Mouse (Mus musculus): ENCODE measurements at regions not wholly inside any gene's neighbourhood (a gene's known extent, or its start where the extent isn't known, plus 50 kb on each side); places are given as distances from the start of the nearest gene placed in this dataset.

DNA sequence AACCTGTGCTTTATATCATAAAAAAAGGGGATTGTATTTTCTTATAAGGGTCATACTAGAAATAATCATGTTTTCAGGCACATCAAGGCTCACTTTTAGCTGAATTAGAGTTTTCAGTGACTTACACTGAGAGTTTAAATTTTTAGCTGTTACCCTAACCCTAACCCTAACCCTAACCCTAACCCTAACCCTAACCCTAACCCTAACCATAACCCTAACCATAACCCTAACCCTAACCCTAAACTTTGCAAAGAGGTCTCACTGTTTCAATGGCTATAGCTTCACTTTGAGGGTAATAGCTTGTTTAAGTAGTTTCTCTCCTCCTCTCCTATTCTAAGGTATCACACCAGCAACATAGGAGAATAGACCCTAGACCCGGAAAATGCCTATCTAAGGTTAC lies 208.0 kb downstream of the Plk2 start:
- H3K9ac ChIP-seq (replicated peaks; ENCODE audit: low read length) = no peak overlapping the region
- H3K4me1 ChIP-seq (ENCODE audit: insufficient read depth, low read length) = 0 out of 2 replicates have a peak, but pooled peaks cover 2% of the 10 kb centered on the region
- no peaks in the 10 kb centered on the region for H3K9me3 ChIP-seq (ENCODE audit: low read length)
- H3K27me3 ChIP-seq (ENCODE audit: insufficient read depth, low read length) = no peaks in the 10 kb centered on the region
- ATAC-seq (ENCODE audit: low FRiP score, low TSS enrichment) = no peak
- H3K4me3 ChIP-seq (ENCODE audit: low read length) = no peak overlapping the region
- H3K27ac ChIP-seq (ENCODE audit: low read length) = no peak overlapping the region
- H3K4me2 ChIP-seq (replicated peaks; ENCODE audit: low read depth, low read length) = no peak overlapping the region
- H3K36me3 ChIP-seq (ENCODE audit: insufficient read depth, low read length) = no peaks in the 10 kb centered on the region
- WGBS = 94% methylated on average over 1 of the region's 1 CpGs

DNA sequence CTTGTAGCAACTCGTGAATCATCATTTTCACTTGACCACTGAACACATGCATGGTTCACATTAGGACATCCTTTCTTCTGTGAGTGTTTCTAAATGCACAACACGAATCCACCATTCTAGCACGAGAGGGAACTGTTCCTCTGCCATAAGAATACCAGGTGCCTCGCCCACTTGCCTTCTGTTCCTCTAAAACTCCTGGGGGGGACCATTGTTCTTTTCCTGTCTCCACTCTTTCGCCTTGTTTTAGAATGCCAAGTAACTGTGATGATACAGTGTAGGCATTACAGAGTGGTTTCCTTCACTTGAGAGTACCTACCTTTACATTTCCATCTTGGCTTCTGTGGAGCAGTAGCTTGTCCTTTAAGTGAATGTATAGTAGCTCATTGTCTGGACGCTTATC lies 224.2 kb downstream of the Plk2 start:
- Histone ChIP-seq H3K27me3 (ENCODE audit: insufficient read depth, low read length) (no peaks in the 10 kb centered on the region), H3K4me3 (ENCODE audit: low read length) (no peak overlapping the region), H3K4me1 (ENCODE audit: insufficient read depth, low read length) (no peaks in the 10 kb centered on the region), H3K27ac (ENCODE audit: low read length) (no peak overlapping the region), H3K36me3 (ENCODE audit: insufficient read depth, low read length) (no peaks in the 10 kb centered on the region), H3K4me2 (replicated peaks; ENCODE audit: low read depth, low read length) (no peak overlapping the region), H3K9ac (replicated peaks; ENCODE audit: low read length) (no peak overlapping the region), H3K9me3 (ENCODE audit: low read length) (no peaks in the 10 kb centered on the region)
- WGBS = 90% methylated on average over 6 of the region's 6 CpGs
- ATAC-seq (ENCODE audit: low FRiP score, low TSS enrichment) = no peak

DNA sequence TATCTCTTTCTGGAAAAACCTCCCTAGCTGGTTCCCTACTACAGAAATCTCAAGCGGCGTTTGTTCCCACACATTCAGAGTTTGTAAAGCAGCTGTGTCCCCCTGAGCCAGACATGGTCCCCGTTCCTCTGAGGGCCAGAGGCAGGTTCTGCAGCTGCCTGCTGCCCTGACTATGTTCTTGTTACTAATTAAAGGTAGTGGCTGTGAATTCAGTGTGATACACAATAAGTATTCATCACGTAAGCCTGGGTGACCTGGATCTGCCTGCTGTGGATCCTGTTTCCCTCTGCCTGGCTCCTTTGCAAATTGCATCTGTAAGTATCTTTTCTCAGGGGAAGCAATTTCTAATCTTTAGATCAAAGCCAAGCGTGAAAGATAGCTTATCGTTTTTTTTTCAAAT lies 232.3 kb downstream of the Plk2 start:
- H3K9ac ChIP-seq (replicated peaks; ENCODE audit: low read length) = no peak overlapping the region
- H3K27ac ChIP-seq (ENCODE audit: low read length) = no peak overlapping the region
- no peak overlapping the region for H3K4me3 ChIP-seq (ENCODE audit: low read length)
- H3K27me3 ChIP-seq (ENCODE audit: insufficient read depth, low read length) = no peaks in the 10 kb centered on the region
- 0 out of 2 replicates have a peak, but pooled peaks cover 3% of the 10 kb centered on the region for H3K4me1 ChIP-seq (ENCODE audit: insufficient read depth, low read length)
- WGBS = 72% methylated on average over 6 of the region's 6 CpGs
- ATAC-seq (ENCODE audit: low FRiP score, low TSS enrichment) = no peak
- H3K9me3 ChIP-seq (ENCODE audit: low read length) = no peaks in the 10 kb centered on the region
- H3K4me2 ChIP-seq (replicated peaks; ENCODE audit: low read depth, low read length) = no peak overlapping the region
- no peaks in the 10 kb centered on the region for H3K36me3 ChIP-seq (ENCODE audit: insufficient read depth, low read length)

DNA sequence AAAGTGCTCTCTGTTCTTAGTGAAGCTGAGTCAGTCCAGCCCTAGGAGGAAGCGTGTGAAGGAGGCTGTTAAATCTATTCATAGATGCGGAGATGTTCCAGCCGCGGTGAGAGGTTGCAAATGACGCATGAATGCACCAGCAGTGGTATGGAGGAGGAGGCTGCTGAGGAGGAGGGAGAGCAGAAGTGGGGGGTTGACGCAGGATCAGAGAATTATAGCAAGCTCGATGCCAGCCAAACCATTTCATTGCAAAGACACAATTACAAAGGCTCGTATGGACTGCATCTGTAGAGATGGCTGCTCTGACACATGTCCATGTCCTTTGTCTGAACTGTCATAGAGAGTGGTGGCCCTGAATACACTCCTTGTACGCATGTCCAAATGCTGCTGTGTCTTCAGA lies 232.9 kb downstream of the Plk2 start:
- Histone ChIP-seq H3K9me3 (ENCODE audit: low read length) (no peaks in the 10 kb centered on the region), H3K4me2 (replicated peaks; ENCODE audit: low read depth, low read length) (no peak overlapping the region), H3K4me1 (ENCODE audit: insufficient read depth, low read length) (0 out of 2 replicates have a peak, but pooled peaks cover 3% of the 10 kb centered on the region), H3K9ac (replicated peaks; ENCODE audit: low read length) (no peak overlapping the region), H3K27ac (ENCODE audit: low read length) (no peak overlapping the region), H3K4me3 (ENCODE audit: low read length) (no peak overlapping the region), H3K36me3 (ENCODE audit: insufficient read depth, low read length) (no peaks in the 10 kb centered on the region), H3K27me3 (ENCODE audit: insufficient read depth, low read length) (no peaks in the 10 kb centered on the region)
- no peak for ATAC-seq (ENCODE audit: low FRiP score, low TSS enrichment)
- WGBS = 47% methylated on average over 9 of the region's 9 CpGs

DNA sequence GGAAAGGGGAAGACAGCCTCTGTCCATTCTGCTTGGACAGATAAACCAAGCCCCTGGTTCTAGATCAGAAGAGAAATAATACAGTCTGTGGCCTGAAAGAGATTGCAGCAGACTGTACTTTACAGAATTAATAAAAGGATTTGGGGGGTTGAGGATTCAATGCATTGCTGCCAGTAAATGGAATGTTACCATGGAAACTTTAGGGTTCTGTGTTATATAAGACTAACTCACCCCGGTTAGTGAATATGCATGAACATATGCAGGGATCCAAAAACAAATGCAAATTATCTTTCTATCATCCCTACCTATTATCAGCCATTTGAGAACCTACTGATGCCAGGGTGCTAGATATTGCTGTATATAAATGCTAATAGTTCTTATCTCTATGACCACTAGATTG lies 233.4 kb downstream of the Plk2 start:
- H3K9ac ChIP-seq (replicated peaks; ENCODE audit: low read length) = no peak overlapping the region
- no peaks in the 10 kb centered on the region for H3K27me3 ChIP-seq (ENCODE audit: insufficient read depth, low read length)
- H3K36me3 ChIP-seq (ENCODE audit: insufficient read depth, low read length) = no peaks in the 10 kb centered on the region
- no peak for ATAC-seq (ENCODE audit: low FRiP score, low TSS enrichment)
- 91% methylated on average over 1 of the region's 1 CpGs for WGBS
- no peak overlapping the region for H3K4me2 ChIP-seq (replicated peaks; ENCODE audit: low read depth, low read length)
- 0 out of 2 replicates have a peak, but pooled peaks cover 3% of the 10 kb centered on the region for H3K4me1 ChIP-seq (ENCODE audit: insufficient read depth, low read length)
- no peak overlapping the region for H3K27ac ChIP-seq (ENCODE audit: low read length)
- no peak overlapping the region for H3K4me3 ChIP-seq (ENCODE audit: low read length)
- no peaks in the 10 kb centered on the region for H3K9me3 ChIP-seq (ENCODE audit: low read length)

DNA sequence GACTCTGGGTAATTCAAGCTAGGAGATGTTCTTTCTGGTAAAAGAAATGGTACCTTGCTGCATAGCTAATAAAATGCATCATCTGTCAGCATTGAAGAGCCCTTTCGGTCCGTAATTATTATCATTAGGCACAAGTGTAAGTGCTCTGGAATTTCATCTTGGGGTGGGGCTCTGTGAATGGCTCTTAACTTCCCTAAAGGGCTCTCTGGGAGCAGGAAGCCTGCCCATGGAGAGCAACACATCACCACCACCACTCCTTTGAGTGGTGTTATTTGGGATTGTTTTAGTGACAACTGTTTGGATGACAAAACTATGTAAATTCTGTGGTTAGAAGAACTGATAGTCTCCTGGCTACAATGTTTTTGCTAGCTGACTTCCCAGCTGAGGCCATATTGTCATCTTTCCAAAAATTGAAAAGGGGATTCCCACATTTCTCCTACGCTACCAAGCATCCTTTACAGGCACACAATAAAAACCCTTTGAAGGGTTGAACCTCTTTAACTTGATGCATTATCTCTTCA lies 238.5 kb downstream of the Plk2 start:
- H3K4me3 ChIP-seq (ENCODE audit: low read length) = no peak overlapping the region
- no peak overlapping the region for H3K9ac ChIP-seq (replicated peaks; ENCODE audit: low read length)
- WGBS = 71% methylated on average over 3 of the region's 3 CpGs
- H3K27ac ChIP-seq (ENCODE audit: low read length) = no peak overlapping the region
- ATAC-seq (ENCODE audit: low FRiP score, low TSS enrichment) = no peak
- H3K4me1 ChIP-seq (ENCODE audit: insufficient read depth, low read length) = no peaks in the 10 kb centered on the region
- no peak overlapping the region for H3K4me2 ChIP-seq (replicated peaks; ENCODE audit: low read depth, low read length)
- no peaks in the 10 kb centered on the region for H3K36me3 ChIP-seq (ENCODE audit: insufficient read depth, low read length)
- H3K9me3 ChIP-seq (ENCODE audit: low read length) = no peaks in the 10 kb centered on the region
- H3K27me3 ChIP-seq (ENCODE audit: insufficient read depth, low read length) = no peaks in the 10 kb centered on the region

DNA sequence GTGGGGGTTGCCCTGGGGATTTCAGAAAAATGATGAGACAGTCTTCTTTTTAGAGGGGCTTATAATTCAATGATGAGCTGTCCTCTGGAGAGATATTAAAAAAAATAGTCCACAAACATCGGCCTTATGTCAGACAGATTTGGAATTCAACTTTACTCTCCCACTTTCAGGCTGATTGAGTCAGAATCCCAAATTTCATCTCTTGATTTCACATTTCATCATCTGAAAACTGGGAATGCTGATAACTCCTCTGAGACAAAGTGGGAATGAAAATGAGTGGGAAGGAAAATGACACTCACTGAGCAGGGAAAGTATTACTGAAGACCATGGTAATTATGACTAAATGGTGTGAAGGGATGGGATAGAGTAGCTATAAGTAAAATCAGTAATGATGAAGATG lies 239.1 kb downstream of the Plk2 start:
- H3K9ac ChIP-seq (replicated peaks; ENCODE audit: low read length) = no peak overlapping the region
- no peaks in the 10 kb centered on the region for H3K36me3 ChIP-seq (ENCODE audit: insufficient read depth, low read length)
- H3K4me1 ChIP-seq (ENCODE audit: insufficient read depth, low read length) = no peaks in the 10 kb centered on the region
- H3K27ac ChIP-seq (ENCODE audit: low read length) = no peak overlapping the region
- no peak for ATAC-seq (ENCODE audit: low FRiP score, low TSS enrichment)
- H3K9me3 ChIP-seq (ENCODE audit: low read length) = no peaks in the 10 kb centered on the region
- WGBS = 89% methylated on average over 1 of the region's 1 CpGs
- no peak overlapping the region for H3K4me3 ChIP-seq (ENCODE audit: low read length)
- no peak overlapping the region for H3K4me2 ChIP-seq (replicated peaks; ENCODE audit: low read depth, low read length)
- no peaks in the 10 kb centered on the region for H3K27me3 ChIP-seq (ENCODE audit: insufficient read depth, low read length)

DNA sequence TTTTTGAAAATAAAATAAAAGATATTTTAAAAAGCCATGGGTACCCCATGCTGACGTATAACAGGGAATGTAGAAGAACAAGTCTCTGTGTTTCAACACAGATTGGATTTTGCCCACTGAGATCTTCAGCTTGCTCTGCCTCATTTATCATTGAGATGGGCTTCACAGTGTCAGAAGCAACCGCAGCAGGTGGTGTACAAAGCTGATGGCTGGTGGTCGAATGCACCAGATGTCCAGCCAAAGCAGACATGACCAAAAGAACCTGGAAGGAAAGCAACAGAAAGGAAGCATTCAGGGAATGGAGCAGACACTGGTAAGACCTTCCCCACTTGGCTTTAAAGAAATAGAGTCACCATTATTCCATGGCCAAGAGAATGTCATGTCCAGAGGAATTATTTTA lies 247.9 kb downstream of the Plk2 start:
- H3K4me1 ChIP-seq (ENCODE audit: insufficient read depth, low read length) = no peaks in the 10 kb centered on the region; the same call in 1 of the 2 replicates
- no peak overlapping the region for H3K27ac ChIP-seq (ENCODE audit: low read length)
- 81% methylated on average over 3 of the region's 3 CpGs for WGBS
- H3K36me3 ChIP-seq (ENCODE audit: insufficient read depth, low read length) = no peaks in the 10 kb centered on the region
- no peaks in the 10 kb centered on the region for H3K27me3 ChIP-seq (ENCODE audit: insufficient read depth, low read length)
- no peak for ATAC-seq (ENCODE audit: low FRiP score, low TSS enrichment)
- H3K9ac ChIP-seq (replicated peaks; ENCODE audit: low read length) = no peak overlapping the region
- H3K9me3 ChIP-seq (ENCODE audit: low read length) = no peaks in the 10 kb centered on the region
- no peak overlapping the region for H3K4me2 ChIP-seq (replicated peaks; ENCODE audit: low read depth, low read length)
- no peak overlapping the region for H3K4me3 ChIP-seq (ENCODE audit: low read length)

DNA sequence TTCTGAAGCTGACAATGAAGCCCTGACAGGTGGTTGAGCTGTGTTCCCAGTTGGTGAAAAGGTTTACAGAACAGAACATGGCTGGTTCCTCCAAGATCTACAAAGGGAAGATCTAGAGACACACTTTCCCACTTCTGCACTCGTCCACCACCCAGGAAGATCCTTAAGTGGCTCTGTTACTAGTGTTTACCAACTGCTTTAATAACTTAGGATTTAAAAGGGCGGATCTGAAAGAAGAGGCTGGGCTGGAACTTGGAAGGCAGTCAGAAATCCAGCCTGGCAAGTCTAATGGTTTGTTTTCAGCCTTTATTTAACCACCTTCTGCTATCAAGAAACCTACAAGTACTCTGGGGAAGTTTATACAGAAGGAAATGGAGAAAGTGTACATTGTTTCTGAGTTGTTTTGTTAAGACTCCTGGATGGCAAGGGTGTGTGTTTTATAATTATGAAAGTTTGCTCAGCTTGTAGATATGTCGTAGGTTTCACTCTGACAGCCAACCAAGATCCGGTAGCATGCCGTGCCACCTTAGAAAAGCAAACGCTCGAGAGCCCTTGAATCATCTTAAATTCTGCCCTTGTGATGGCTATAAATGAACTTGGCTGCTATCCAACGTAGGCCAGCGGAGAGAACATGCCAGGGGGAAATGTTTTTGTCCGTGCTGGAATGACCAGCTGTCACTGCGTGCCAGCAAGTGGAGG lies 248.5 kb downstream of the Plk2 start:
- Histone ChIP-seq H3K27ac (ENCODE audit: low read length) (no peak overlapping the region), H3K4me3 (ENCODE audit: low read length) (no peak overlapping the region), H3K9ac (replicated peaks; ENCODE audit: low read length) (no peak overlapping the region), H3K36me3 (ENCODE audit: insufficient read depth, low read length) (no peaks in the 10 kb centered on the region), H3K4me1 (ENCODE audit: insufficient read depth, low read length) (no peaks in the 10 kb centered on the region; the same call in 1 of the 2 replicates), H3K4me2 (replicated peaks; ENCODE audit: low read depth, low read length) (peak overlapping the region; percentile 23), H3K27me3 (ENCODE audit: insufficient read depth, low read length) (no peaks in the 10 kb centered on the region), H3K9me3 (ENCODE audit: low read length) (no peaks in the 10 kb centered on the region)
- 22% methylated on average over 11 of the region's 11 CpGs for WGBS
- no peak for ATAC-seq (ENCODE audit: low FRiP score, low TSS enrichment)

DNA sequence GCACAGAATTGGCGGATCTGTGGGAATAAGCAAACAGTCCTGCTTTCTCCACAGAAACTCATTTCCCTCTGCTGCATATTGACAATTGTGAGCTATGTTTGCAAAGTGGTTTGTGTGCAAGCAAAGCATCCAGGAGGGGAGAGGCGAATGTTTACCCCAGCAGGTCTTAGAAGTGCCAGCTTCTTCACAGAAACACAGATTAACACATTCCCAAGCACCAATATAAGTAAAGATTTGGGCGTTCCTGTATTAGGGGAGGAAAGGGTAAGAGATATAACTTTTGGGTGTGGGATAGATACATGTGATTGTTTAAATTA lies 249.0 kb downstream of the Plk2 start:
- Histone ChIP-seq H3K4me1 (ENCODE audit: insufficient read depth, low read length) (no peaks in the 10 kb centered on the region; the same call in 1 of the 2 replicates), H3K4me2 (replicated peaks; ENCODE audit: low read depth, low read length) (peak overlapping the region; percentile 23), H3K4me3 (ENCODE audit: low read length) (no peak overlapping the region), H3K36me3 (ENCODE audit: insufficient read depth, low read length) (no peaks in the 10 kb centered on the region), H3K27me3 (ENCODE audit: insufficient read depth, low read length) (no peaks in the 10 kb centered on the region), H3K27ac (ENCODE audit: low read length) (no peak overlapping the region), H3K9ac (replicated peaks; ENCODE audit: low read length) (no peak overlapping the region), H3K9me3 (ENCODE audit: low read length) (no peaks in the 10 kb centered on the region)
- no peak for ATAC-seq (ENCODE audit: low FRiP score, low TSS enrichment)
- 60% methylated on average over 3 of the region's 3 CpGs for WGBS
